Mouse (Mus musculus) erythroblast, embryonic 14.5 days (primary cell): Measurements from ENCODE around the gene Med13.

Experiments
- GATA1 ChIP-seq: IDR thresholded peaks from 2 replicates; pipeline ENCODE4 v1.6.1; 2012; ENCODE audit warnings: low read length, inconsistent platforms, mixed read lengths
- TAL1 ChIP-seq: IDR thresholded peaks from 3 replicates; pipeline ENCODE4 v1.6.1; 2012; ENCODE audit warnings: low read length, inconsistent platforms, mixed read lengths

DNA sequence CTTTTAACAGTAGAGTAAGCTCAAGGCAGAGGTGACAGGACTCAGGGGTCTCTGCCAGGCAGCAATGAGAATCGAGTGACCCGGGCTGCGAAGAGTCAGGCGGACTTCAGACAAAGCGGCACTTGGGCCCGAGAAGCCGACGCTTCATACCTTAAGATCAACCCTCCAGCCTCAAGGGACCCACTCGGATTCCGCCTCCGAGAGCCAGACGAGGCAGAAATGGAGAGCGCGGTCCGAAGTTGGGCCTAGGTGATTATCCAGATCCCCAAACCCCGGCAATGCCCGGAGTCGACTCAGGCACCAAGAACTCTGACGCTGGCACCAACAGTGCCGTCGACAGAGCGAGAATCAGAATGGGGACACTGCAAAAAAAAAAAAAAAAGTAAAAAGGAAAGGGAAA, 100.3 kb downstream of the Med13 start:
- TF ChIP-seq TAL1 (no peak), GATA1 (no peak)
